Mouse (Mus musculus) bone marrow, adult 2 months (tissue): ENCODE measurements around the gene Mrpl12.

Experiments used
- CTCF ChIP-seq: fragments of 200-500 bp; IDR thresholded peaks from 2 replicates; pipeline ENCODE4 v1.5.1; 2011; ENCODE audit warnings: low read length, control low read depth; ENCODE audit not compliant: control insufficient read depth, insufficient read depth
- POLR2A ChIP-seq: fragments of 200-500 bp; IDR thresholded peaks from 2 replicates; pipeline ENCODE4 v1.6.1; 2011; ENCODE audit warnings: low read depth, mild to moderate bottlenecking, control low read depth, low read length, borderline replicate concordance; ENCODE audit not compliant: control insufficient read depth

GRCm38 (mm10) chr11:120442344-120442743 is 42.1 kb upstream of the Mrpl12 start, which contains the start of gene Tspan10:
- TF ChIP-seq POLR2A (no peak), CTCF (no peak)
